Mouse (Mus musculus): ENCODE measurements at regions not wholly inside any gene's neighbourhood (a gene's known extent, or its start where the extent isn't known, plus 50 kb on each side); places are given as distances from the start of the nearest gene placed in this dataset.
"Not testable (repeated sequence)": the region's sequence is repeated elsewhere in the genome, so short reads cannot be mapped to it uniquely, and the experiment has no call there.

GRCm38 (mm10) chr6:3201507-3201906 is 197.9 kb downstream of the Samd9l start:
- peak; percentile 64 for DNase-seq (ENCODE audit: low spot score)
- H3K4me2 ChIP-seq (ENCODE audit: low read depth, severe bottlenecking); ATAC-seq (ENCODE audit: insufficient number of reproducible peaks, low FRiP score, low TSS enrichment, low read depth); H3K4me1 ChIP-seq (ENCODE audit: control insufficient read depth, insufficient read depth, low read length); H3K36me3 ChIP-seq (ENCODE audit: control insufficient read depth, insufficient read depth, low read length); H3K27me3 ChIP-seq (ENCODE audit: control insufficient read depth, insufficient read depth, low read length); H3K4me3 ChIP-seq (ENCODE audit: low read depth, low read length); H3K9ac ChIP-seq (ENCODE audit: low read length); H3K9me3 ChIP-seq (ENCODE audit: control insufficient read depth, low read length); H3K27ac ChIP-seq (replicated peaks; ENCODE audit: low read depth, low read length): not testable (repeated sequence)
- WGBS, result 51% methylated on average over 12 of the region's 12 CpGs

GRCm38 (mm10) chr6:3201107-3201506 is 198.3 kb downstream of the Samd9l start:
- DNase-seq (ENCODE audit: low spot score) (no peak), ATAC-seq (ENCODE audit: insufficient number of reproducible peaks, low FRiP score, low TSS enrichment, low read depth) (no peak)
- Histone ChIP-seq H3K4me3 (ENCODE audit: low read depth, low read length) (no peak overlapping the region), H3K27ac (replicated peaks; ENCODE audit: low read depth, low read length) (no peak overlapping the region), H3K9ac (ENCODE audit: low read length) (no peak overlapping the region), H3K36me3 (ENCODE audit: control insufficient read depth, insufficient read depth, low read length) (no peaks in the 10 kb centered on the region), H3K9me3 (ENCODE audit: control insufficient read depth, low read length) (peaks cover 2% of the 10 kb centered on the region; the same call in 1 of the 2 replicates), H3K27me3 (ENCODE audit: control insufficient read depth, insufficient read depth, low read length) (no peaks in the 10 kb centered on the region), H3K4me1 (ENCODE audit: control insufficient read depth, insufficient read depth, low read length) (no peaks in the 10 kb centered on the region), H3K4me2 (ENCODE audit: low read depth, severe bottlenecking) (no peak overlapping the region)
- 71% methylated on average over 31 of the region's 33 CpGs for WGBS

GRCm38 (mm10) chr6:3200586-3200985 is 198.8 kb downstream of the Samd9l start:
- H3K4me2 ChIP-seq (ENCODE audit: low read depth, severe bottlenecking); H3K27ac ChIP-seq (replicated peaks; ENCODE audit: low read depth, low read length); H3K27me3 ChIP-seq (ENCODE audit: control insufficient read depth, insufficient read depth, low read length); H3K4me3 ChIP-seq (ENCODE audit: low read depth, low read length); ATAC-seq (ENCODE audit: insufficient number of reproducible peaks, low FRiP score, low TSS enrichment, low read depth); H3K4me1 ChIP-seq (ENCODE audit: control insufficient read depth, insufficient read depth, low read length); H3K9me3 ChIP-seq (ENCODE audit: control insufficient read depth, low read length); H3K9ac ChIP-seq (ENCODE audit: low read length); H3K36me3 ChIP-seq (ENCODE audit: control insufficient read depth, insufficient read depth, low read length): not testable (repeated sequence)
- DNase-seq (ENCODE audit: low spot score), result peak; percentile 87
- 77% methylated on average over 18 of the region's 18 CpGs for WGBS

GRCm38 (mm10) chr6:3192424-3192820 is 206.9 kb downstream of the Samd9l start:
- not testable (repeated sequence) for H3K4me2 ChIP-seq (ENCODE audit: low read depth, severe bottlenecking); H3K9me3 ChIP-seq (ENCODE audit: control insufficient read depth, low read length); H3K4me1 ChIP-seq (ENCODE audit: control insufficient read depth, insufficient read depth, low read length); H3K27me3 ChIP-seq (ENCODE audit: control insufficient read depth, insufficient read depth, low read length); ATAC-seq (ENCODE audit: insufficient number of reproducible peaks, low FRiP score, low TSS enrichment, low read depth); H3K36me3 ChIP-seq (ENCODE audit: control insufficient read depth, insufficient read depth, low read length); H3K9ac ChIP-seq (ENCODE audit: low read length); H3K4me3 ChIP-seq (ENCODE audit: low read depth, low read length); DNase-seq (ENCODE audit: low spot score); H3K27ac ChIP-seq (replicated peaks; ENCODE audit: low read depth, low read length)
- 79% methylated on average over 1 of the region's 1 CpGs for WGBS

- not testable (repeated sequence) for H3K9me3 ChIP-seq (ENCODE audit: control insufficient read depth, low read length); H3K27me3 ChIP-seq (ENCODE audit: control insufficient read depth, insufficient read depth, low read length); H3K9ac ChIP-seq (ENCODE audit: low read length); H3K27ac ChIP-seq (replicated peaks; ENCODE audit: low read depth, low read length); DNase-seq (ENCODE audit: low spot score); H3K4me3 ChIP-seq (ENCODE audit: low read depth, low read length); H3K36me3 ChIP-seq (ENCODE audit: control insufficient read depth, insufficient read depth, low read length); H3K4me2 ChIP-seq (ENCODE audit: low read depth, severe bottlenecking); H3K4me1 ChIP-seq (ENCODE audit: control insufficient read depth, insufficient read depth, low read length)
- 81% methylated on average over 5 of the region's 6 CpGs for WGBS
- peak; percentile 65 for ATAC-seq (ENCODE audit: insufficient number of reproducible peaks, low FRiP score, low TSS enrichment, low read depth)
Measured at GRCm38 (mm10) chr6:3191695-3192423, 207.5 kb downstream of the Samd9l start.

- ATAC-seq (ENCODE audit: insufficient number of reproducible peaks, low FRiP score, low TSS enrichment, low read depth), result no peak
- H3K36me3 ChIP-seq (ENCODE audit: control insufficient read depth, insufficient read depth, low read length), result no peaks in the 10 kb centered on the region
- no peak overlapping the region for H3K4me3 ChIP-seq (ENCODE audit: low read depth, low read length)
- H3K27me3 ChIP-seq (ENCODE audit: control insufficient read depth, insufficient read depth, low read length), result 0 out of 2 replicates have a peak, but pooled peaks cover 2% of the 10 kb centered on the region
- peaks cover 14% of the 10 kb centered on the region for H3K9me3 ChIP-seq (ENCODE audit: control insufficient read depth, low read length)
- H3K9ac ChIP-seq (ENCODE audit: low read length), result no peak overlapping the region
- 39% methylated on average over 5 of the region's 5 CpGs for WGBS
- no peaks in the 10 kb centered on the region for H3K4me1 ChIP-seq (ENCODE audit: control insufficient read depth, insufficient read depth, low read length)
- DNase-seq (ENCODE audit: low spot score), result peak; percentile 69
- no peak overlapping the region for H3K27ac ChIP-seq (replicated peaks; ENCODE audit: low read depth, low read length)
- H3K4me2 ChIP-seq (ENCODE audit: low read depth, severe bottlenecking), result no peak overlapping the region
Measured at GRCm38 (mm10) chr6:3183819-3184199, 215.6 kb downstream of the Samd9l start.

GRCm38 (mm10) chr6:3182889-3183818 is 216.2 kb downstream of the Samd9l start:
- 42% methylated on average over 33 of the region's 33 CpGs for WGBS
- 0 out of 2 replicates have a peak, but pooled peaks cover 2% of the 10 kb centered on the region for H3K27me3 ChIP-seq (ENCODE audit: control insufficient read depth, insufficient read depth, low read length)
- no peaks in the 10 kb centered on the region for H3K36me3 ChIP-seq (ENCODE audit: control insufficient read depth, insufficient read depth, low read length)
- peaks cover 14% of the 10 kb centered on the region for H3K9me3 ChIP-seq (ENCODE audit: control insufficient read depth, low read length)
- no peak overlapping the region for H3K27ac ChIP-seq (replicated peaks; ENCODE audit: low read depth, low read length)
- ATAC-seq (ENCODE audit: insufficient number of reproducible peaks, low FRiP score, low TSS enrichment, low read depth) (peak; percentile 84), DNase-seq (ENCODE audit: low spot score) (peak; percentile 52)
- H3K9ac ChIP-seq (ENCODE audit: low read length), result no peak overlapping the region
- no peaks in the 10 kb centered on the region for H3K4me1 ChIP-seq (ENCODE audit: control insufficient read depth, insufficient read depth, low read length)
- H3K4me3 ChIP-seq (ENCODE audit: low read depth, low read length), result peak overlapping the region; percentile 1; the same call in 1 of the 2 replicates
- H3K4me2 ChIP-seq (ENCODE audit: low read depth, severe bottlenecking), result peak overlapping the region; percentile 4; the same call in 1 of the 2 replicates

- H3K27ac ChIP-seq (replicated peaks; ENCODE audit: low read depth, low read length); H3K4me1 ChIP-seq (ENCODE audit: control insufficient read depth, insufficient read depth, low read length); H3K27me3 ChIP-seq (ENCODE audit: control insufficient read depth, insufficient read depth, low read length); DNase-seq (ENCODE audit: low spot score); H3K36me3 ChIP-seq (ENCODE audit: control insufficient read depth, insufficient read depth, low read length); H3K9ac ChIP-seq (ENCODE audit: low read length): not testable (repeated sequence)
- peaks cover 14% of the 10 kb centered on the region for H3K9me3 ChIP-seq (ENCODE audit: control insufficient read depth, low read length)
- H3K4me3 ChIP-seq (ENCODE audit: low read depth, low read length), result peak overlapping the region; percentile 1; the same call in 1 of the 2 replicates
- 42% methylated on average over 17 of the region's 17 CpGs for WGBS
- H3K4me2 ChIP-seq (ENCODE audit: low read depth, severe bottlenecking), result peak overlapping the region; percentile 4; the same call in 1 of the 2 replicates
- peak; percentile 71 for ATAC-seq (ENCODE audit: insufficient number of reproducible peaks, low FRiP score, low TSS enrichment, low read depth)
Measured at GRCm38 (mm10) chr6:3182424-3182841, 216.9 kb downstream of the Samd9l start.

Measured in limb, embryonic 11.5 days (tissue).